Mouse (Mus musculus) heart, embryonic 14.5 days (tissue): ENCODE data around the gene Bfsp2. TPM values are rescaled to one million over a fixed set of nuclear protein-coding genes. Genes with fewer than 3 reads are reported as not detected.

Experiments
- ATAC-seq: fragments of 200-750 bp; cut with Nextera tagmentation; 2 replicates; pipeline ENCODE4 v1.8.0; 2017; ENCODE audit warnings: low read depth, moderate TSS enrichment; ENCODE audit not compliant: insufficient number of reproducible peaks, insufficient read depth, low FRiP score
- H3K27ac ChIP-seq, 2 experiments: fragments of 200-500 bp in 1 of 2; fragments of 300-500 bp in 1 of 2; sonication (generic) in 1 of 2; replicated peaks in 1 of 2; 2 replicates each; pipeline ENCODE4 v1.5.1; 2012 to 2014; ENCODE audit warnings: low read depth in 2 of 2, low read length in 2 of 2, control low read depth in 1 of 2, mild to moderate bottlenecking in 1 of 2, mixed read lengths in 1 of 2; ENCODE audit not compliant: control insufficient read depth in 1 of 2, insufficient read depth in 1 of 2
- H3K27me3 ChIP-seq: fragments of 300-500 bp; sonication (generic); 2 replicates; pipeline ENCODE4 v1.6.1; 2014; ENCODE audit warnings: mild to moderate bottlenecking, low read length, control low read depth; ENCODE audit not compliant: control insufficient read depth, insufficient read depth
- H3K36me3 ChIP-seq: fragments of 300-500 bp; sonication (generic); 2 replicates; pipeline ENCODE4 v1.6.1; 2014; ENCODE audit warnings: mild to moderate bottlenecking, control low read depth, low read length, mixed read lengths; ENCODE audit not compliant: control insufficient read depth, insufficient read depth
- H3K4me1 ChIP-seq, 2 experiments: fragments of 200-500 bp in 1 of 2; fragments of 300-500 bp in 1 of 2; sonication (generic) in 1 of 2; 2 replicates each; pipeline ENCODE4 v1.6.1; 2012 to 2014; ENCODE audit warnings: low read length in 2 of 2, control low read depth in 1 of 2, mixed read lengths in 1 of 2; ENCODE audit not compliant: control insufficient read depth in 2 of 2, insufficient read depth in 2 of 2
- H3K4me2 ChIP-seq: fragments of 300-500 bp; sonication (generic); 2 replicates; pipeline ENCODE4 v1.6.1; 2014; ENCODE audit warnings: mild to moderate bottlenecking, low read length
- H3K4me3 ChIP-seq, 2 experiments: fragments of 200-500 bp in 1 of 2; fragments of 300-500 bp in 1 of 2; sonication (generic) in 1 of 2; 2 replicates each; pipeline ENCODE4 v1.5.1; 2012 to 2014; ENCODE audit warnings: low read length in 2 of 2, mild to moderate bottlenecking in 2 of 2, control low read depth in 1 of 2, low read depth in 1 of 2, moderate library complexity in 1 of 2; ENCODE audit not compliant: control insufficient read depth in 1 of 2, insufficient read depth in 1 of 2
- H3K9ac ChIP-seq: fragments of 300-500 bp; sonication (generic); 2 replicates; pipeline ENCODE4 v1.6.1; 2014; ENCODE audit warnings: mild to moderate bottlenecking, low read length
- H3K9me3 ChIP-seq: fragments of 300-500 bp; sonication (generic); 2 replicates; pipeline ENCODE4 v1.6.1; 2016; ENCODE audit warnings: low read length, control low read depth; ENCODE audit not compliant: control insufficient read depth
- WGBS: fragments of 180-500 bp; shearing (Covaris S2); extraction: QIAGEN DNeasy Blood & Tissue Kit; methylation state at CpG from one replicate; pipeline ENCODE4 v1.1.7; 2014; 5-methylcytosine and 5-hydroxymethylcytosine counted together
- polyA plus RNA-seq: library from polyadenylated mRNA; unstranded; fragments of >200 nt; fragmentation: Nextera tagmentation; extraction: Ambion mirVana; gene quantifications from 2 replicates; pipeline ENCODE4 v1.2.1, GENCODE M21; 2014

Gene Bfsp2
- polyA plus RNA-seq, 1 experiment from 2014 or later, result 0.70 TPM

- Histone ChIP-seq H3K27ac (peak overlapping the region; percentile 16 to 37; a peak in 2 of 4 replicates), H3K36me3 (no peaks in the 10 kb centered on the region), H3K9me3 (peaks cover 7% of the 10 kb centered on the region), H3K4me2 (peak overlapping the region; percentile 23), H3K4me3 (no peak overlapping the region), H3K4me1 (peaks cover 3 to 10% of the 10 kb centered on the region in 2 experiments), H3K27me3 (no peaks in the 10 kb centered on the region), H3K9ac (no peak overlapping the region)
- WGBS, result 43% methylated on average over 21 of the region's 21 CpGs
- no peak for ATAC-seq
Measured at GRCm38 (mm10) chr9:103398509-103399157, 81.6 kb downstream of the Bfsp2 start.

GRCm38 (mm10) chr9:103393256-103393655 lies 87.0 kb downstream of the Bfsp2 start:
- Histone ChIP-seq H3K36me3 (no peaks in the 10 kb centered on the region), H3K4me3 (no peak overlapping the region), H3K27me3 (no peaks in the 10 kb centered on the region), H3K4me1 (peaks cover 3 to 9% of the 10 kb centered on the region in 2 experiments), H3K9ac (no peak overlapping the region), H3K4me2 (no peak overlapping the region), H3K27ac (no peak overlapping the region), H3K9me3 (peaks cover 2% of the 10 kb centered on the region; the same call in 1 of the 2 replicates)
- ATAC-seq, result no peak
- WGBS, result 83% methylated on average over 11 of the region's 11 CpGs

DNA sequence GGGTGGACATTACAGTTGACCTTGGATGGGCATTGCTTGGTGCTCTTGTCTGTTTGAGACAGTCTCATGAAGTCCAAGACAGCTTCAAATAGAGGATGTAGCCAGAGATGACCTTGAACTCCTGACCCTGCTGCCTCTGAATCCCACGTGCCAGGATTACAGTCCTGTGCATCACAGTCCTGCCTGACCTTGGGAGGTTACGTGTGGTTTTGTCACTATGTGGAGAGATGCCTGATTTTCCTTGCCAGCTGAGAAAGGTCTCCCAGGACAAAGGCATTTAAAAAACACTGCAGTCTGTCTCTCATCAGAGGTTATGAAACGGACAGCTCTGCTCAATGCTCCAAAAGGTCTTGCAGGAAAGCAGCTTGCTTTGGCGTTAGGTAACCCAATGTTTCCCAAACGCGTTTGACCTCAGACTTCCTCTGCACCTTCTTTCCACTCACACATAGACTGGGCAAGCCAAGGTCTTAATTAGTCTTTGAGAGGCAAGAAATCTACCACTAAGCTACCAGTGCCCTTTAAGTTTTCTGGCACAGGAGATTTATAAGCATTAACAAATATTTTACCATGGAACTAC lies 88.3 kb downstream of the Bfsp2 start:
- 43% methylated on average over 6 of the region's 6 CpGs for whole genome bisulfite sequencing
- Histone ChIP-seq H3K9me3 (peaks cover 2% of the 10 kb centered on the region; the same call in 1 of the 2 replicates), H3K4me2 (no peak overlapping the region), H3K27me3 (no peaks in the 10 kb centered on the region), H3K9ac (no peak overlapping the region), H3K27ac (peak overlapping the region in 1 of 2 experiments; percentile 17; a peak in 1 of 4 replicates), H3K36me3 (no peaks in the 10 kb centered on the region), H3K4me1 (peaks cover 11 to 18% of the 10 kb centered on the region in 2 experiments), H3K4me3 (no peak overlapping the region)
- ATAC-seq, result no peak

DNA sequence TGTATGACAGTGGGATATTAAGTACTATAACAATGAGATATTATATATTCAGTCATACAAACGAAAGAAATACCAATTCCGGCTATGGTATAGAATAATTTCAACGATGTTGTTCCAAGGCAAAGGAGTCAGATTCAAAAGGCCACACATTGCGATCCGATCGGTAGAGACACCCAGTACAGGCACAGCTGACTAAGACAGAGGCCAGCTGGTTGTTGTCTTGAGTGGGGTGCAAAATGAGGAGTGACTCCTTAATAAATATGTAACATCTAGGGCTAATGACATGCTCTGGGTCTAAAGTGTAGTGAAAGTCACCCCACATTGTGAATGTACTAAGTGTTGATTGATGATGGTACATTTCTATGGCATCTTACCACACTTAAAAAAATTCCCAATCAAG lies 91.0 kb downstream of the Bfsp2 start:
- 87% methylated on average over 6 of the region's 6 CpGs for WGBS
- no peaks in the 10 kb centered on the region for H3K9me3 ChIP-seq
- peaks cover 11 to 21% of the 10 kb centered on the region in 2 experiments for H3K4me1 ChIP-seq
- H3K36me3 ChIP-seq, result no peaks in the 10 kb centered on the region
- no peaks in the 10 kb centered on the region for H3K27me3 ChIP-seq
- no peak overlapping the region for H3K4me2 ChIP-seq
- no peak overlapping the region for H3K4me3 ChIP-seq
- H3K9ac ChIP-seq, result no peak overlapping the region
- no peak overlapping the region for H3K27ac ChIP-seq
- no peak for ATAC-seq

DNA sequence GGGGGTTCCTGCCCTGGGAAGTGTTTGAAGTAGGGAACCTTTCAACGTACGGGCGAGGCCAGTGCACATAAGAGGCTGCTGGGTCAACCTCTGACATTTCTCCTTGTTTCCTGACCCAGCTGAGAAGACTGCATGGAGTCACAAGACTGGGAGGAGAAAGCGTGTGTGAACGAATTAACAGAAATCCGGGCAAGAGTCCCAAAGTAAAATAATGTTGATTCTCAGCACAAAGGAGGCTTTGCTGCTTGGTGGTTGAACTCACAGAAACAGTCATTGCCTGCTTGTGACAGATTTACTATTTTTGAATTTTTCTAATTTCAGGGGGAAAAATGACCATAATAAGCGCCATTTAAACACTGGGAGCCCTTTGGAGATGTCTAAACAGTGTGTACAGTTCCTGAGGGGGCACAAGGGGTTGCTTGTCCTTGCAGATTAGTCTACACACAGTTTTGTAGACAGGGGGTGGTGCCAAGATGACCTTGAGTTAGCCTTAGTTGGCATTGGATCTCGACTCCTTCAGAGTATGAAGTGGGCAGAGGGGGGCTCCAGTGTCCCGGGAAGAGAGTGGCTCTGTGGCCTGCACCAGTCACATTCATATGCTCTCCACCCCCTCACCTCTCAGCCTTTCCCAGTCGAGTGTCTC lies 93.1 kb downstream of the Bfsp2 start:
- Histone ChIP-seq H3K36me3 (no peaks in the 10 kb centered on the region), H3K4me1 (peaks cover 13 to 21% of the 10 kb centered on the region in 2 experiments), H3K9ac (peak overlapping the region; percentile 8; the same call in 1 of the 2 replicates), H3K27me3 (no peaks in the 10 kb centered on the region), H3K4me3 (no peak overlapping the region), H3K27ac (0 out of 4 replicates have a peak overlapping the region, but pooled peaks of 1 of the 2 experiments have one; percentile 37), H3K9me3 (no peaks in the 10 kb centered on the region), H3K4me2 (no peak overlapping the region)
- ATAC-seq, result no peak
- 60% methylated on average over 10 of the region's 10 CpGs for WGBS

- no peak overlapping the region for H3K4me2 ChIP-seq
- no peak overlapping the region for H3K27ac ChIP-seq
- no peak for ATAC-seq
- no peaks in the 10 kb centered on the region for H3K36me3 ChIP-seq
- no peak overlapping the region for H3K9ac ChIP-seq
- H3K4me1 ChIP-seq, result peaks cover 10 to 17% of the 10 kb centered on the region in 2 experiments
- WGBS, result 59% methylated on average over 5 of the region's 5 CpGs
- no peaks in the 10 kb centered on the region for H3K9me3 ChIP-seq
- H3K27me3 ChIP-seq, result no peaks in the 10 kb centered on the region
- H3K4me3 ChIP-seq, result no peak overlapping the region
Measured at GRCm38 (mm10) chr9:103386573-103386972, 93.6 kb downstream of the Bfsp2 start.

DNA sequence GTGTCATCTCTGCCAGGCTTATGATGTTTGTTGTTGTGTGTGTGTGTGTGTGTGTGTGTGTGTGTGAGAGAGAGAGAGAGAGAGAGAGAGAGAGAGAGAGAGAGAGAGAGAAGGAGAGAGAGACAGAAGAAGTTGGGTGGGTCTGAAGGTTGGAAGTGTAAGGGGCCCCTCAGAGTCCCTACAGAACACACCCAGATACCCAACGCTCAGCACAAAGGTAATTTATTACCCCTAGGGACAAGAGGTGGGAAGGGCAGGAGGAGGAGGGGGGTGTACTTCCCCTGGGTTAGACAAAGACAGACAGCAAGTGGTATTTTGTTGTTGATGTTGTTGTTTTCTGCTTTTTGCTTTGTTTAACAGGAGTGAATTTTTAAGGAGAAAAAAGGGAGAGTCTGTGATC lies 94.6 kb downstream of the Bfsp2 start:
- no peaks in the 10 kb centered on the region for H3K9me3 ChIP-seq
- no peaks in the 10 kb centered on the region for H3K36me3 ChIP-seq
- H3K9ac ChIP-seq, result no peak overlapping the region
- no peak overlapping the region for H3K4me2 ChIP-seq
- WGBS, result 65% methylated on average over 1 of the region's 1 CpGs
- H3K27ac ChIP-seq, result no peak overlapping the region
- no peaks in the 10 kb centered on the region for H3K27me3 ChIP-seq
- no peak for ATAC-seq
- H3K4me3 ChIP-seq, result no peak overlapping the region
- peaks cover 9 to 16% of the 10 kb centered on the region in 2 experiments for H3K4me1 ChIP-seq
